Mouse (Mus musculus) hindbrain, embryonic 16.5 days (tissue): Measurements from ENCODE around the gene Atp6v0e2. TPM values are rescaled to one million over a fixed set of nuclear protein-coding genes. Genes with fewer than 3 reads are reported as not detected.
"Not testable (repeated sequence)": the region's sequence is repeated elsewhere in the genome, so short reads cannot be mapped to it uniquely, and the experiment has no call there.

ENCODE experiments used
- ATAC-seq: fragments of 200-750 bp; cut with Nextera tagmentation; 2 replicates; pipeline ENCODE4 v1.8.0; 2017; ENCODE audit warnings: moderate TSS enrichment, moderate library complexity
- H3K27ac ChIP-seq: fragments of 300-500 bp; sonication (generic); 2 replicates; pipeline ENCODE4 v1.5.1; 2014; ENCODE audit warnings: low read depth, mild to moderate bottlenecking, control low read depth, low read length, moderate library complexity
- H3K27me3 ChIP-seq: fragments of 300-500 bp; sonication (generic); replicated peaks from 2 replicates; pipeline ENCODE4 v1.6.1; 2014; ENCODE audit warnings: low read length; ENCODE audit not compliant: control insufficient read depth, insufficient read depth
- H3K36me3 ChIP-seq: fragments of 300-500 bp; sonication (generic); 2 replicates; pipeline ENCODE4 v1.6.1; 2014; ENCODE audit warnings: mild to moderate bottlenecking, low read length, moderate library complexity, mixed read lengths; ENCODE audit not compliant: control insufficient read depth, insufficient read depth
- H3K4me1 ChIP-seq: fragments of 300-500 bp; sonication (generic); 2 replicates; pipeline ENCODE4 v1.6.1; 2014; ENCODE audit warnings: low read depth, low read length; ENCODE audit not compliant: control insufficient read depth, insufficient read depth
- H3K4me2 ChIP-seq: fragments of 300-500 bp; sonication (generic); 2 replicates; pipeline ENCODE4 v1.6.1; 2014; ENCODE audit warnings: mild to moderate bottlenecking, low read length, control low read depth, moderate library complexity
- H3K4me3 ChIP-seq: fragments of 300-500 bp; sonication (generic); 2 replicates; pipeline ENCODE4 v1.5.1; 2014; ENCODE audit warnings: mild to moderate bottlenecking, low read length, control low read depth, moderate library complexity
- H3K9ac ChIP-seq: fragments of 300-500 bp; sonication (generic); 2 replicates; pipeline ENCODE4 v1.6.1; 2014; ENCODE audit warnings: low read depth, mild to moderate bottlenecking, control low read depth, low read length, moderate library complexity
- H3K9me3 ChIP-seq: fragments of 300-500 bp; sonication (generic); 2 replicates; pipeline ENCODE4 v1.6.1; 2014; ENCODE audit warnings: mild to moderate bottlenecking, low read length, moderate library complexity; ENCODE audit not compliant: control insufficient read depth
- WGBS: fragments of 180-500 bp; shearing (Covaris S2); extraction: QIAGEN DNeasy Blood & Tissue Kit; methylation state at CpG from one replicate; pipeline ENCODE4 v1.1.7; 2014; 5-methylcytosine and 5-hydroxymethylcytosine counted together
- polyA plus RNA-seq: library from polyadenylated mRNA; unstranded; fragments of >200 nt; fragmentation: Nextera tagmentation; extraction: Ambion mirVana; gene quantifications from 2 replicates; pipeline ENCODE4 v1.2.1, GENCODE M21; 2015

Gene Atp6v0e2
- polyA plus RNA-seq, 1 experiment from 2014 or later = 389 TPM

DNA sequence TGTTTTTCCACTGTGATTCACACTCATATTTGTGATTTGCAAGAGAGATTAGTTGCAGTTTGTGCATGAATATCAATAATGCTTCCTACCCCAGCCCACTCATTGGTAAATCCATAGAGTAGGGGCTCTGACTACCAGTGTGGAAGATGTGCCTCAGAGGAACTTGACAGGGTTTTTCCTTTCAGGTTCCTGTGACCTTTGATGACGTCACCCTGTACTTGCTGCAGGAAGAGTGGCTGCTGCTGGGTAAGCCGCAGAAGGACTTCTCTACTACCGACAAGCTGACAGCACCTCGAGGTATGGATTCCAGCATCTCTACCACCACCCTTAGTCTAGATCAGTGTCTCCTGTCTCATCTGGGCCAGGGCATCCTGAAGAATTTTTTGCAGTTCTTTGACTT is 29.3 kb upstream of the Atp6v0e2 start:
- no peaks in the 10 kb centered on the region for H3K9me3 ChIP-seq
- peaks cover 6% of the 10 kb centered on the region; the same call in 1 of the 2 replicates for H3K36me3 ChIP-seq
- no peak for ATAC-seq

DNA sequence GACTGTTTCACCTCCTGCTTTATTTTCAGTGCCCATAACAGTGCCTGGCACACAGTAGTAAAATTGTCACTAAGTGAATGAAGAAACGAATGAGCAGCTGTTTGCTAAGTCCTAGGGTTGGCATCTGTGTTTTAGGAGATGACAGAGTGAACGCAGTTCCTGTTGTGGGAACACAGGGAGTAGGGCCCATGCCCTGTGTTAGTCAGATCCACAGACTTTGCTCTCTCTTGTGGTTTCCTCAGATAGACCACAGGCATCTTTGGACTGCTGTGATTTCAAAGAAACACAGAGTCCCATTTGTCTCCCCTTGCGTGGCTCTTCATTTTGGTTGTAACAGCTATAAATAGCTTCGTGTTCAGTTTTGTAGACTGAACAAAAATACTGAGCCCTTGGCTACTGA is 27.0 kb upstream of the Atp6v0e2 start:
- H3K9me3 ChIP-seq = no peaks in the 10 kb centered on the region
- no peak overlapping the region for H3K4me3 ChIP-seq
- no peak overlapping the region for H3K27ac ChIP-seq
- no peaks in the 10 kb centered on the region for H3K27me3 ChIP-seq
- no peak overlapping the region for H3K9ac ChIP-seq
- H3K4me2 ChIP-seq = no peak overlapping the region
- WGBS = 80% methylated on average over 4 of the region's 4 CpGs
- peaks cover 15% of the 10 kb centered on the region for H3K36me3 ChIP-seq
- ATAC-seq = no peak
- peaks cover 3% of the 10 kb centered on the region; the same call in 1 of the 2 replicates for H3K4me1 ChIP-seq

More for the DNA sequence above, 29.3 kb upstream of the Atp6v0e2 start:
- Histone ChIP-seq H3K4me3 (no peak overlapping the region), H3K4me2 (no peak overlapping the region), H3K27ac (no peak overlapping the region), H3K4me1 (peaks cover 8% of the 10 kb centered on the region), H3K27me3 (no peaks in the 10 kb centered on the region), H3K9ac (no peak overlapping the region)
- WGBS = 68% methylated on average over 4 of the region's 4 CpGs

DNA sequence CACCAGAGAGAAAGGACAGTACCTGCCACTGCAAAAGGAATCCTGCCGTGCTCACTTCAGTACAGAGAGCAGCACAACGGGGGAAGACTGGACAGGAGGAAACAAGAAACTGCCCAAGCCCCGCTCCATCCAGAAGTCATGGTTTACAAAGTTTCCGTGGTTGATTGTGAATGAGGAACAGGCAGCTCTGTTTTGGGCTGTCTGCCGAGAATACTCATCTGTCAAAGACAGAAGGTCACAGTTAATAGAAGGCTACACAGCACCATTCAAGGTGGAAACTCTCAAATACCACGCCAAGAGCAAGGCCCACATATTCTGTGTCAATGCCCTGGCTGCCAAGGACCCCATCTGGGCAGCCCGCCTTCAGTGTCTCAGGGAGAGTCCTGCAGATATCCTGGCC is 25.6 kb upstream of the Atp6v0e2 start:
- Histone ChIP-seq H3K27ac (no peak overlapping the region), H3K9me3 (no peaks in the 10 kb centered on the region), H3K27me3 (no peaks in the 10 kb centered on the region), H3K9ac (no peak overlapping the region), H3K4me2 (no peak overlapping the region), H3K4me1 (no peaks in the 10 kb centered on the region), H3K36me3 (peaks cover 28% of the 10 kb centered on the region), H3K4me3 (no peak overlapping the region)
- 88% methylated on average over 7 of the region's 7 CpGs for WGBS
- ATAC-seq = no peak

DNA sequence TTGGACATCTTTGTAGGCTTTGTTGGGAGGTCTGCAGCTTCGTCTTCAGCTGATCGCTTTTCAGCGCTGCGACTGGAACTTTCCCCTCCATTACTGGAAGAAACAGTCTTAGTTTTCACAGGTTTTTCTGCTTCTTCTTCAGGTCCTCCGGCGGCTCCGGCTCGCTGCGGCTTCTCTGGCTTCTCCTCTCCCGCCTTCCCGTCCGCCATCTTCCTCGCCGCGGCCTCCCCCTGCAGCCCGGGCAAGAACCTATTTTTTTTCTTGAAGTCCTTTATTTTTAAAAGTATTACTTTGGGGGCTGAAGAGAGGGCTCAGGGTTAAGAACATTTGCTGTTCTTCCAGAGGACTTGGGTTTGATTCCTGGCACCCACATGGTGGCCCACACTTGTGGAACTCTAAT is 12.5 kb upstream of the Atp6v0e2 start:
- not testable (repeated sequence) for H3K9me3 ChIP-seq, H3K4me3 ChIP-seq, H3K9ac ChIP-seq, H3K27ac ChIP-seq, H3K27me3 ChIP-seq, H3K4me1 ChIP-seq, ATAC-seq, H3K4me2 ChIP-seq
- H3K36me3 ChIP-seq = peaks cover 13% of the 10 kb centered on the region
- WGBS = 96% methylated on average over 14 of the region's 16 CpGs

DNA sequence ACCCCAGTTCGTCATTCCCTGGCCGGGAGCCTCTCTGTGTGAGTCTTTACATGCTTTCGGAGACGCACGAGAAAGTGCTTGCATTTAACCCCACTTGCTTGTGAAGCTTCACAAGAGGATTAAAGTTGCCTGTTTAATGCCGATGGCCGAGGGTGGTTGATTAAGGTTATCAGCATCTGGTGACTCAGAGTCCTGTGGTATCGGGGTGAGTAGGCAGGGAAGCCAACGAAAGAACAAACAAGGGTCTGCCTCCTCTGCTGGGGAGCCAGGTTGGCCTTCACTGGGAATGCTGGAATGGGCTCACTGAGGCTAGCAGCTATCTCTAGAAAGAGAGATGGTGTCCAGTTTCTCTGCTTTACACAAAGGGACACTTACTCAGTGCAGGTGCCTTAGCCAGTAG is 9.5 kb upstream of the Atp6v0e2 start:
- Histone ChIP-seq H3K27ac (no peak overlapping the region), H3K9me3 (no peaks in the 10 kb centered on the region), H3K4me1 (no peaks in the 10 kb centered on the region), H3K36me3 (peaks cover 22% of the 10 kb centered on the region), H3K9ac (no peak overlapping the region), H3K4me3 (no peak overlapping the region), H3K4me2 (no peak overlapping the region), H3K27me3 (no peaks in the 10 kb centered on the region)
- ATAC-seq = no peak
- WGBS = 89% methylated on average over 9 of the region's 9 CpGs

DNA sequence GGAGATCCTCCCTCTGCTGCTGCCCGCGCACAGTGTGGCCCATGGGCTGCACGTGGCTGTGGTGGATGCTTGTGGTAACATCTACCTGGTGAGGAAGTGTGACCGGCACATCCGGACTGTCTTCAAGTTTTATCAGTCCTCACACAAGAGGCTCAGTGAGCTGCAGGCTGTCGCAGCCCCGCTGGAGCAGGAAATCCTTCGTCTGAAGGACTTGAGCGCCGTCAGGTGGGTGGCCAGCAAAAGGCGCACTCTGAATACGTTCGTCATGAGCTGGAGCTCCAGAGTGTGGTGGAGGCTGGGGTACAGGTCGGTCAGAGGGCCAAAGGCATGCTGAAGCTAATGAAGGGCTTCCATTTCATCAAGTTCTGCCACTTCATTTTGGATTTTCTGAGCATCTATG is 8.2 kb upstream of the Atp6v0e2 start:
- Histone ChIP-seq H3K4me1 (no peaks in the 10 kb centered on the region), H3K27me3 (no peaks in the 10 kb centered on the region), H3K9ac (no peak overlapping the region), H3K4me3 (no peak overlapping the region), H3K4me2 (no peak overlapping the region), H3K9me3 (no peaks in the 10 kb centered on the region), H3K36me3 (peaks cover 22% of the 10 kb centered on the region), H3K27ac (no peak overlapping the region)
- WGBS = 77% methylated on average over 14 of the region's 14 CpGs
- no peak for ATAC-seq

DNA sequence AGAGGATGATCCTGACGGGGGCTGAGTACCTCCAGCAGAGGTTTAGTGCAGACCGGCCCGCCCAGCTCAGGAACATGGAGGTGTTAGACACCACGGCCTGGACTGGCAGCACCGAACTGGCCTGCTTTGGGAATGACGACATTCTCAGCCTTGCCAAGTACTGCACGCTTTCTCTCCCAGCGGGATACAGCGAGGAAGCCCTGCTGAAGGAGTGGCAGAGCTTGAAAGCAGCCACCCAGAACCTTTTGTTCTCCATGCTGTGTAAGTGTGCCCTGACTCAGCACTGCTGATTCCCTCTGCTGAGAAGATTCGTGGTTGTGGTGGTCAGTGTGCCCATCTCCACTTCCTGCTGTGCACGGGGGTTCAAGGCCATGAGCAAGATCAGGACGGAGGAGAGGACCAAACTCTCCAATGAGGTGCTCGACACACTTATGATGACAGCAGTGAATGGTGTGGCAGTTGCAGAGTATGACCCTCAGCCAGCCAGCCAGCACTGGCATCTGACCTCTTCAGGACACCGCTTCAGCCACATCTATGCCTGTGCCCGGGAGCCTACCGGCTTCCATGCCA is 7.5 kb upstream of the Atp6v0e2 start:
- Histone ChIP-seq H3K4me1 (no peaks in the 10 kb centered on the region), H3K4me3 (no peak overlapping the region), H3K9me3 (no peaks in the 10 kb centered on the region), H3K27ac (no peak overlapping the region), H3K9ac (no peak overlapping the region), H3K36me3 (peaks cover 22% of the 10 kb centered on the region), H3K27me3 (no peaks in the 10 kb centered on the region), H3K4me2 (no peak overlapping the region)
- WGBS = 82% methylated on average over 16 of the region's 16 CpGs
- ATAC-seq = no peak

DNA sequence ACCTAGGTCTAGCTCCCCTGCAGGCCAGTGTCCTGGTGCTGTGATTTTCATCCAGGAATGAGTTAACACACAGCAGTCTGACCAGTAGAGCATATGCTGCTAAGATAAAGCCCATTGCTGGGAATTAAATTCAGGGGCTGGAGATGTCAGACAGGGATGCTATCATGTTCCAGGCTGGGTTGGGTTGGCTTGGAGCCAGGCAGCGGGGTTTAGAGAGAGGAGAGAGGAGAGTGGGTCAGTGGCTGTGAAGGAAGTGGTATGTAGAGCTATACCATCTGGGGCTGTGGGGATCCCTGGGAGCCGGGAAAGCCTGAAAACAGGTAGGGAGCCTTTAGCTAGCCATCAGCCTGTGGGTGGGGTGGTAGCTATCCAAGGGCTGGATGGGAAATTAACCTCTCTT is 6.6 kb upstream of the Atp6v0e2 start:
- 80% methylated on average over 2 of the region's 2 CpGs for WGBS
- Histone ChIP-seq H3K36me3 (peaks cover 17% of the 10 kb centered on the region), H3K27ac (no peak overlapping the region), H3K4me2 (no peak overlapping the region), H3K27me3 (no peaks in the 10 kb centered on the region), H3K9ac (no peak overlapping the region), H3K4me1 (no peaks in the 10 kb centered on the region), H3K4me3 (no peak overlapping the region), H3K9me3 (no peaks in the 10 kb centered on the region)
- ATAC-seq = no peak

DNA sequence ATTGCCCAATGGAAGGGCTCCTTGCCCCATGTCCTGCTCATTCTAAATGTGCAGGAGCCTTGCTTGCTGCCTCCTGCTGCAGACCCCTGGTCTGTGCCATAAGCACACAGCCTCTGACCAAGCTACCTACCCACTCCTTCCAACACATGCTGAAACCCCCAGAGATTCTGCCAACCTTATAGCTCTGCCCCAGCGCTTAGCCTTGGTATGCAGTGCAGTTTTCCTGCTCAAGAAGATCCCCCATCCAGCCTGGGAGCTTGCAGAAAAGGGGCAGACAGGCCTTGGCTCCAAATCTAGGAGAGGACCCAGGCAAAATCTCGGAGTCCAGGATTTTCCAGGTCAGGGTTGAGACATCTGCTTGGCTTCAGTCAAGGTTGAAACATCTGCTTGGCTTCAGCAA is 3.9 kb upstream of the Atp6v0e2 start:
- Histone ChIP-seq H3K9ac (no peak overlapping the region), H3K4me3 (no peak overlapping the region), H3K9me3 (no peaks in the 10 kb centered on the region), H3K27ac (no peak overlapping the region), H3K27me3 (no peaks in the 10 kb centered on the region), H3K36me3 (peaks cover 13% of the 10 kb centered on the region), H3K4me1 (peaks cover 12% of the 10 kb centered on the region), H3K4me2 (no peak overlapping the region)
- WGBS = 70% methylated on average over 2 of the region's 2 CpGs
- ATAC-seq = no peak

DNA sequence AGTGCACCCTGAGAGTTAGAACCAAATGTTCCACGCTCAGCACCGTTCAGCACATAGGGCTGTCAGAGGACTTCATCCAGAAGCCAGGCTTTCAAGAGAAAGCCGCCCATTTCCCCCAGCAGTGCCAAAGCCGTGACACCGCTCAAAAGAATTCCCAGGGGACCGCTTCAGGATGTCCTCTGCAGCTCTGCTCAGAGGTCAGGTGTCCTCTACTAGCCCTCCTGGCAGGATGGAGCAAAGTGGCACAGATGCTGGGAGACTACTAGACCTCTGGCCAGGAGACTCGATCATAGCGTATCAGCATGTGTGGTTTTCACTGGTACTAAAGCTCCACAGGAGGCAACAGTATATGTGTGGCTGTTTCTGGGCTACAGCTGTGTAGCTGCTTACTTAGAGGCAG is 2.5 kb upstream of the Atp6v0e2 start:
- Histone ChIP-seq H3K9ac (no peak overlapping the region), H3K27me3 (no peaks in the 10 kb centered on the region), H3K9me3 (no peaks in the 10 kb centered on the region), H3K4me1 (peaks cover 22% of the 10 kb centered on the region), H3K36me3 (peaks cover 12% of the 10 kb centered on the region), H3K4me2 (no peak overlapping the region), H3K4me3 (no peak overlapping the region), H3K27ac (no peak overlapping the region)
- ATAC-seq = no peak
- 82% methylated on average over 8 of the region's 8 CpGs for WGBS
